Mouse (Mus musculus) limb, embryonic 13.5 days (tissue): ENCODE data around the gene Gm13278. TPM values are rescaled to one million over a fixed set of nuclear protein-coding genes. Genes with fewer than 3 reads are reported as not detected.
A peak's percentile ranks its signal among the peaks of the same experiment; 100 is the strongest.
"Not testable (repeated sequence)": the region's sequence is repeated elsewhere in the genome, so short reads cannot be mapped to it uniquely, and the experiment has no call there.

Experiments used
- ATAC-seq: fragments of 200-750 bp; cut with Nextera tagmentation; 2 replicates; pipeline ENCODE4 v1.8.0; 2017; ENCODE audit warnings: low read depth, moderate number of reproducible peaks, moderate TSS enrichment; ENCODE audit not compliant: low FRiP score
- H3K27ac ChIP-seq: fragments of 300-500 bp; sonication (generic); 2 replicates; pipeline ENCODE4 v1.5.1; 2015; ENCODE audit warnings: inconsistent platforms, mild to moderate bottlenecking, moderate library complexity
- H3K27me3 ChIP-seq: fragments of 300-500 bp; sonication (generic); 2 replicates; pipeline ENCODE4 v1.6.1; 2015; ENCODE audit warnings: mild to moderate bottlenecking, inconsistent platforms
- H3K36me3 ChIP-seq: fragments of 300-500 bp; sonication (generic); 2 replicates; pipeline ENCODE4 v1.6.1; 2015; ENCODE audit warnings: inconsistent platforms, mild to moderate bottlenecking, moderate library complexity
- H3K4me1 ChIP-seq: fragments of 300-500 bp; sonication (generic); 2 replicates; pipeline ENCODE4 v1.6.1; 2015; ENCODE audit warnings: inconsistent platforms
- H3K4me2 ChIP-seq: fragments of 300-500 bp; sonication (generic); replicated peaks from 2 replicates; pipeline ENCODE4 v1.6.1; 2015; ENCODE audit warnings: inconsistent platforms, mild to moderate bottlenecking, moderate library complexity
- H3K4me3 ChIP-seq: fragments of 300-500 bp; sonication (generic); 2 replicates; pipeline ENCODE4 v1.5.1; 2015; ENCODE audit warnings: moderate library complexity, mild to moderate bottlenecking, inconsistent platforms
- H3K9ac ChIP-seq: fragments of 300-500 bp; sonication (generic); 2 replicates; pipeline ENCODE4 v1.6.1; 2015; ENCODE audit warnings: mild to moderate bottlenecking, inconsistent platforms
- H3K9me3 ChIP-seq: fragments of 300-500 bp; sonication (generic); 2 replicates; pipeline ENCODE4 v1.6.1; 2016; ENCODE audit warnings: inconsistent platforms
- WGBS: fragments of 180-500 bp; shearing (Covaris S2); methylation state at CpG from one replicate; pipeline ENCODE4 v1.1.7; 2015; 5-methylcytosine and 5-hydroxymethylcytosine counted together
- polyA plus RNA-seq: library from polyadenylated mRNA; unstranded; fragments of >200 nt; fragmentation: Nextera tagmentation; extraction: Ambion mirVana; gene quantifications from 2 replicates; pipeline ENCODE4 v1.2.1, GENCODE M21; 2015

Gm13278 gene
- polyA plus RNA-seq = not detected in 2 replicates

GRCm38 (mm10) chr4:88791250-88791649 is at the start of gene Gm13278:
TSS of gene Gm13278 (plus strand) at chr4:88791550.
- ATAC-seq, H3K9ac ChIP-seq: not testable (repeated sequence)
- WGBS = no CpG with 5 or more reads among the region's 28 CpGs

GRCm38 (mm10) chr4:88742771-88743371 is 48.5 kb upstream of the Gm13278 start:
- no peaks in the 10 kb centered on the region for H3K36me3 ChIP-seq
- no peak for ATAC-seq
- 72% methylated on average over 7 of the region's 7 CpGs for whole genome bisulfite sequencing
- no peaks in the 10 kb centered on the region for H3K27me3 ChIP-seq
- H3K4me1 ChIP-seq = peaks cover 7% of the 10 kb centered on the region
- 0 out of 2 replicates have a peak overlapping the region, but pooled peaks have one; percentile 19 for H3K9ac ChIP-seq
- H3K4me2 ChIP-seq = no peak overlapping the region
- H3K4me3 ChIP-seq = no peak overlapping the region
- H3K9me3 ChIP-seq = no peaks in the 10 kb centered on the region
- no peak overlapping the region for H3K27ac ChIP-seq

More at GRCm38 (mm10) chr4:88791250-88791649, at the start of gene Gm13278:
- H3K4me3 ChIP-seq, H3K36me3 ChIP-seq, H3K27me3 ChIP-seq, H3K9me3 ChIP-seq, H3K4me2 ChIP-seq, H3K4me1 ChIP-seq, H3K27ac ChIP-seq: not testable (repeated sequence)

- no peak for ATAC-seq
- H3K36me3 ChIP-seq = no peaks in the 10 kb centered on the region
- H3K4me3 ChIP-seq = no peak overlapping the region
- no peaks in the 10 kb centered on the region for H3K27me3 ChIP-seq
- H3K9me3 ChIP-seq = no peaks in the 10 kb centered on the region
- no peak overlapping the region for H3K9ac ChIP-seq
- H3K4me1 ChIP-seq = peaks cover 7% of the 10 kb centered on the region
- H3K27ac ChIP-seq = no peak overlapping the region
- WGBS = 77% methylated on average over 3 of the region's 3 CpGs
- no peak overlapping the region for H3K4me2 ChIP-seq
Observed at GRCm38 (mm10) chr4:88744207-88744606, 47.1 kb upstream of the Gm13278 start.

- no peak for ATAC-seq
- 21% methylated on average over 6 of the region's 6 CpGs for WGBS
- no peak overlapping the region; the same call in 1 of the 2 replicates for H3K9ac ChIP-seq
- no peak overlapping the region for H3K4me2 ChIP-seq
- H3K27ac ChIP-seq = no peak overlapping the region
- H3K27me3 ChIP-seq = no peaks in the 10 kb centered on the region
- H3K9me3 ChIP-seq = no peaks in the 10 kb centered on the region
- no peak overlapping the region for H3K4me3 ChIP-seq
- no peaks in the 10 kb centered on the region for H3K36me3 ChIP-seq
- H3K4me1 ChIP-seq = peaks cover 7% of the 10 kb centered on the region
Observed at GRCm38 (mm10) chr4:88749926-88750325, 41.4 kb upstream of the Gm13278 start.

GRCm38 (mm10) chr4:88754818-88755340 is 36.5 kb upstream of the Gm13278 start, which contains the start of gene Gm13271:
TSS of gene Gm13271 (plus strand) at chr4:88754868.
- not testable (repeated sequence) for H3K27me3 ChIP-seq, H3K9ac ChIP-seq, ATAC-seq, H3K4me1 ChIP-seq, H3K4me3 ChIP-seq, H3K27ac ChIP-seq, H3K9me3 ChIP-seq, H3K4me2 ChIP-seq, H3K36me3 ChIP-seq
- WGBS = 79% methylated on average over 15 of the region's 15 CpGs

GRCm38 (mm10) chr4:88756581-88757513 is 34.5 kb upstream of the Gm13278 start:
- peak overlapping the region; percentile 75 for H3K9ac ChIP-seq
- not testable (repeated sequence) for H3K36me3 ChIP-seq, H3K27me3 ChIP-seq, ATAC-seq, H3K9me3 ChIP-seq, H3K4me1 ChIP-seq
- 8% methylated on average over 29 of the region's 31 CpGs for WGBS
- H3K4me2 ChIP-seq = peak overlapping the region; percentile 74
- peak overlapping the region; percentile 54 for H3K4me3 ChIP-seq
- peak overlapping the region; percentile 95 for H3K27ac ChIP-seq

- H3K36me3 ChIP-seq, H3K9me3 ChIP-seq, H3K4me1 ChIP-seq, H3K27me3 ChIP-seq: not testable (repeated sequence)
- peak; percentile 100 for ATAC-seq
- Histone ChIP-seq H3K27ac (peak overlapping the region; percentile 95), H3K4me3 (peak overlapping the region; percentile 54), H3K9ac (peak overlapping the region; percentile 75), H3K4me2 (peak overlapping the region; percentile 74)
- WGBS = under 1% methylated on average over 17 of the region's 21 CpGs
Observed at GRCm38 (mm10) chr4:88757628-88758031, 33.7 kb upstream of the Gm13278 start.

- not testable (repeated sequence) for H3K4me1 ChIP-seq, ATAC-seq, H3K27me3 ChIP-seq, H3K4me2 ChIP-seq, H3K4me3 ChIP-seq, H3K9ac ChIP-seq, H3K27ac ChIP-seq, H3K9me3 ChIP-seq, H3K36me3 ChIP-seq
- 83% methylated on average over 9 of the region's 9 CpGs for WGBS
Observed at GRCm38 (mm10) chr4:88758751-88759150, 32.6 kb upstream of the Gm13278 start.

GRCm38 (mm10) chr4:88759610-88760268 is 31.6 kb upstream of the Gm13278 start, which contains the start of gene Gm13283:
TSS of gene Gm13283 (plus strand) at chr4:88760119.
- not testable (repeated sequence) for H3K36me3 ChIP-seq, H3K9me3 ChIP-seq, H3K9ac ChIP-seq, H3K27me3 ChIP-seq, H3K4me1 ChIP-seq, ATAC-seq
- H3K4me2 ChIP-seq = peak within 1 kb of the TSS; percentile 57
- 20% methylated on average over 11 of the region's 14 CpGs for WGBS
- H3K27ac ChIP-seq = peak within 1 kb of the TSS; percentile 65
- peak within 1 kb of the TSS; percentile 40 for H3K4me3 ChIP-seq

- not testable (repeated sequence) for H3K36me3 ChIP-seq, H3K9me3 ChIP-seq, H3K9ac ChIP-seq, ATAC-seq, H3K27me3 ChIP-seq, H3K4me1 ChIP-seq
- Histone ChIP-seq H3K4me3 (peak overlapping the region; percentile 40), H3K27ac (peak overlapping the region; percentile 65), H3K4me2 (peak overlapping the region; percentile 57)
- WGBS = under 1% methylated on average over 23 of the region's 28 CpGs
Observed at GRCm38 (mm10) chr4:88760431-88760830, 30.9 kb upstream of the Gm13278 start.

- H3K4me2 ChIP-seq, H3K27me3 ChIP-seq, H3K36me3 ChIP-seq, H3K4me1 ChIP-seq, H3K4me3 ChIP-seq, H3K9me3 ChIP-seq, H3K9ac ChIP-seq, H3K27ac ChIP-seq, ATAC-seq: not testable (repeated sequence)
- 63% methylated on average over 6 of the region's 8 CpGs for WGBS
Observed at GRCm38 (mm10) chr4:88761776-88762175, 29.6 kb upstream of the Gm13278 start.

GRCm38 (mm10) chr4:88762341-88762740 is 29.0 kb upstream of the Gm13278 start:
- 49% methylated on average over 9 of the region's 9 CpGs for WGBS
- H3K27me3 ChIP-seq, H3K27ac ChIP-seq, ATAC-seq, H3K9ac ChIP-seq, H3K9me3 ChIP-seq, H3K36me3 ChIP-seq, H3K4me1 ChIP-seq, H3K4me3 ChIP-seq: not testable (repeated sequence)
- H3K4me2 ChIP-seq = peak overlapping the region; percentile 54
